Mouse (Mus musculus): ENCODE data around the gene Samd8. TPM values are rescaled to one million over a fixed set of nuclear protein-coding genes. Genes with fewer than 3 reads are reported as not detected.

The Samd8 gene
- polyA plus RNA-seq, 1 experiment from 2014 or later: 12.2 TPM

- Histone ChIP-seq H3K4me3 (no peak overlapping the region), H3K27ac (0 out of 2 replicates have a peak overlapping the region, but pooled peaks have one; percentile 29), H3K27me3 (no peaks in the 10 kb centered on the region), H3K9me3 (no peaks in the 10 kb centered on the region), H3K4me2 (replicated peaks) (no peak overlapping the region), H3K36me3 (no peaks in the 10 kb centered on the region), H3K4me1 (peaks cover 12% of the 10 kb centered on the region), H3K9ac (no peak overlapping the region)
- 78% methylated on average over 7 of the region's 7 CpGs for WGBS
- ATAC-seq (ENCODE audit: low FRiP score, low read depth): no peak
Observed at GRCm38 (mm10) chr14:21822307-21822706, 72.0 kb downstream of the Samd8 start.

GRCm38 (mm10) chr14:21822795-21823374 is 72.6 kb downstream of the Samd8 start:
- no peak overlapping the region for H3K9ac ChIP-seq
- ATAC-seq (ENCODE audit: low FRiP score, low read depth): no peak

GRCm38 (mm10) chr14:21823897-21824296 is 73.6 kb downstream of the Samd8 start:
- Histone ChIP-seq H3K4me1 (peaks cover 12% of the 10 kb centered on the region), H3K9ac (no peak overlapping the region), H3K36me3 (no peaks in the 10 kb centered on the region), H3K27ac (0 out of 2 replicates have a peak overlapping the region, but pooled peaks have one; percentile 28), H3K4me2 (replicated peaks) (no peak overlapping the region), H3K4me3 (no peak overlapping the region), H3K9me3 (no peaks in the 10 kb centered on the region), H3K27me3 (no peaks in the 10 kb centered on the region)
- no peak for ATAC-seq (ENCODE audit: low FRiP score, low read depth)
- 63% methylated on average over 7 of the region's 7 CpGs for WGBS

More at GRCm38 (mm10) chr14:21822795-21823374, 72.6 kb downstream of the Samd8 start:
- Histone ChIP-seq H3K4me1 (peaks cover 12% of the 10 kb centered on the region), H3K27me3 (no peaks in the 10 kb centered on the region), H3K36me3 (no peaks in the 10 kb centered on the region), H3K4me3 (no peak overlapping the region), H3K9me3 (no peaks in the 10 kb centered on the region), H3K27ac (peak overlapping the region; percentile 29; the same call in 1 of the 2 replicates), H3K4me2 (replicated peaks) (no peak overlapping the region)
- WGBS: 69% methylated on average over 7 of the region's 7 CpGs

GRCm38 (mm10) chr14:21824938-21825337 is 74.6 kb downstream of the Samd8 start, which contains the start of gene Vdac2:
TSS of gene Vdac2 (plus strand) at chr14:21825238.
- 89% methylated on average over 2 of the region's 2 CpGs for WGBS
- no peak within 1 kb of the TSS for H3K4me3 ChIP-seq
- 0 out of 2 replicates have a peak within 1 kb of the TSS, but pooled peaks have one; percentile 28 for H3K27ac ChIP-seq
- no peak for ATAC-seq (ENCODE audit: low FRiP score, low read depth)
- no peaks in the 10 kb centered on the region for H3K27me3 ChIP-seq
- no peaks in the 10 kb centered on the region for H3K9me3 ChIP-seq
- H3K4me1 ChIP-seq: peaks cover 12% of the 10 kb centered on the region
- no peak within 1 kb of the TSS for H3K9ac ChIP-seq
- no peaks in the 10 kb centered on the region for H3K36me3 ChIP-seq
- H3K4me2 ChIP-seq (replicated peaks): no peak within 1 kb of the TSS

- ATAC-seq (ENCODE audit: low FRiP score, low read depth): no peak
- whole genome bisulfite sequencing: 83% methylated on average over 9 of the region's 9 CpGs
Observed at GRCm38 (mm10) chr14:21825786-21826491, 75.6 kb downstream of the Samd8 start.

GRCm38 (mm10) chr14:21830876-21831767 is 80.8 kb downstream of the Samd8 start:
- Histone ChIP-seq H3K36me3 (peaks cover 30% of the 10 kb centered on the region), H3K4me2 (replicated peaks) (peak overlapping the region; percentile 92), H3K27ac (peak overlapping the region; percentile 87), H3K27me3 (no peaks in the 10 kb centered on the region), H3K9me3 (no peaks in the 10 kb centered on the region), H3K4me1 (peaks cover 28% of the 10 kb centered on the region), H3K9ac (peak overlapping the region; percentile 95), H3K4me3 (peak overlapping the region; percentile 98)
- ATAC-seq (ENCODE audit: low FRiP score, low read depth): peak; percentile 98
- under 1% methylated on average over 72 of the region's 73 CpGs for WGBS

More at GRCm38 (mm10) chr14:21825786-21826491, 75.6 kb downstream of the Samd8 start:
- Histone ChIP-seq H3K4me2 (replicated peaks) (no peak overlapping the region), H3K27me3 (no peaks in the 10 kb centered on the region), H3K9ac (no peak overlapping the region), H3K4me3 (no peak overlapping the region), H3K4me1 (peaks cover 19% of the 10 kb centered on the region), H3K27ac (no peak overlapping the region), H3K36me3 (no peaks in the 10 kb centered on the region), H3K9me3 (no peaks in the 10 kb centered on the region)

- Histone ChIP-seq H3K36me3 (peaks cover 37% of the 10 kb centered on the region), H3K4me1 (peaks cover 28% of the 10 kb centered on the region), H3K27ac (peak overlapping the region; percentile 87), H3K9me3 (no peaks in the 10 kb centered on the region), H3K27me3 (no peaks in the 10 kb centered on the region), H3K4me2 (replicated peaks) (peak overlapping the region; percentile 92), H3K9ac (peak overlapping the region; percentile 95), H3K4me3 (peak overlapping the region; percentile 98)
- no peak; the same call in 1 of the 2 replicates for ATAC-seq (ENCODE audit: low FRiP score, low read depth)
- WGBS: under 1% methylated on average over 28 of the region's 28 CpGs
Observed at GRCm38 (mm10) chr14:21831830-21832403, 81.6 kb downstream of the Samd8 start.

- no peak overlapping the region for H3K4me3 ChIP-seq
- H3K4me2 ChIP-seq (replicated peaks): no peak overlapping the region
- ATAC-seq (ENCODE audit: low FRiP score, low read depth): no peak
- H3K27ac ChIP-seq: no peak overlapping the region
- H3K36me3 ChIP-seq: peaks cover 95% of the 10 kb centered on the region
- no peaks in the 10 kb centered on the region for H3K27me3 ChIP-seq
- H3K9ac ChIP-seq: no peak overlapping the region
- H3K4me1 ChIP-seq: peaks cover 7% of the 10 kb centered on the region
- no peaks in the 10 kb centered on the region for H3K9me3 ChIP-seq
- 77% methylated on average over 8 of the region's 8 CpGs for WGBS
Observed at GRCm38 (mm10) chr14:21838336-21839017, 88.1 kb downstream of the Samd8 start.

- 92% methylated on average over 5 of the region's 5 CpGs for WGBS
- Histone ChIP-seq H3K4me1 (peaks cover 5% of the 10 kb centered on the region), H3K9me3 (no peaks in the 10 kb centered on the region), H3K27me3 (no peaks in the 10 kb centered on the region), H3K4me2 (replicated peaks) (no peak overlapping the region), H3K36me3 (peaks cover 98% of the 10 kb centered on the region), H3K4me3 (no peak overlapping the region), H3K9ac (no peak overlapping the region), H3K27ac (no peak overlapping the region)
- ATAC-seq (ENCODE audit: low FRiP score, low read depth): no peak
Observed at GRCm38 (mm10) chr14:21841819-21842592, 91.7 kb downstream of the Samd8 start.

GRCm38 (mm10) chr14:21843263-21843662 is 92.9 kb downstream of the Samd8 start:
- Histone ChIP-seq H3K9me3 (no peaks in the 10 kb centered on the region), H3K4me1 (peaks cover 17% of the 10 kb centered on the region), H3K36me3 (peaks cover 85% of the 10 kb centered on the region), H3K9ac (no peak overlapping the region), H3K27ac (no peak overlapping the region), H3K4me3 (no peak overlapping the region), H3K4me2 (replicated peaks) (no peak overlapping the region), H3K27me3 (no peaks in the 10 kb centered on the region)
- ATAC-seq (ENCODE audit: low FRiP score, low read depth): no peak
- WGBS: 77% methylated on average over 6 of the region's 6 CpGs

Measured in limb, embryonic 13.5 days (tissue).